Comparison of ENCODE assay signal across 9 mouse cellular contexts in the genomic region with DNA sequence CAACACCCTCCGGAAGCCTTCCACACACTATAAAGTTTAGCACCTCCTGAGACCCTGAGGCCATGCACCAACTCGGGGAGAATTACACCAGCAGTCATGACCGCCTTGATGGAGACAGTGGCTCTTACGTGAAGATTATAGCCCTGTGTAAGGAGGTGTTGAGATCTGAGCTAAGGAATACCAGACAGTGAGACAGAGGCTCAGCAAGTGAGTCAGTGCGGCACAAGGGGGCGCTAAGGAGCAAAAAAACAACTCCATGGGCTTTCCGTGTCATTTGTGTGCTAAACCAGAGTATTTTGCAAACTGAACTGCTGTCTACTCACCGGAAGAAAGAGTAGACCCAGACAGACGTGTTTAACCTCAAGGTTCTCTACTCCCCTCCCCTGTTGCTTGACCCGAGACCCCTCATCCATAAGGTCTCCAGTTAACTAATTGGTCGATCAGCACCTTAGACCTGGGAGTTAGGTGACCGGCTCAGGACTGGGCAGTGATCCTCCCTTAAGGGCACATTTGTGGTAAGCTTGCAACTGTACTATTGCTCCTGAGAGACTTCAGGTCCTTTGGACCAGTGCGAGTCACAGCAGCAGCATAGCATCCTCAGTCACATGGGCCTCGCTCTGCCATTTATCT. TPM values are rescaled to one million over a fixed set of nuclear protein-coding genes. Genes with fewer than 3 reads are reported as not detected.
A peak's percentile ranks its signal among the peaks of the same experiment; 100 is the strongest.
DNase-seq lines count a peak whose midpoint lies in the region; ATAC-seq and TF ChIP-seq lines count a peak whose summit lies in the region.
"Had no signal": no experiment of that assay in that cellular context is flagged by ENCODE, and none has a peak within 500 bp of the region (broad histone marks: within the 10 kb centered on the region; RNA-seq: fewer than 3 reads in every experiment).

No protein-coding gene starts in this region.

- no peak overlapping the region for H3K4me3 ChIP-seq in heart, adult 2 months
- no peak overlapping the region for H3K4me3 ChIP-seq in heart, embryonic 10.5 days
- no peak overlapping the region for H3K4me3 ChIP-seq in embryonic facial prominence, embryonic 11.5 days (ENCODE audit: low read depth, low read length)
- H3K4me3 ChIP-seq in midbrain, embryonic 14.5 days (replicated peaks; ENCODE audit: low read depth, low read length): no peak overlapping the region
- H3K4me3 ChIP-seq in stomach, embryonic 15.5 days (replicated peaks): no peak overlapping the region
- H3K4me3 ChIP-seq: liver, embryonic 15.5 days had no signal

- intact Hi-C loops in heart, adult 2 months (cut with DNase I): loop anchor here (1.0 kb wide), 2 partner anchors 111 to 115 kb away; no protein-coding TSS in a partner anchor
- intact Hi-C loops in left cerebral cortex, postnatal 25 days (cut with DNase I): loop anchor here (1.0 kb wide), 1 partner anchor 112 kb away; no protein-coding TSS in a partner anchor

- no peak for TF ChIP-seq POLR2A in heart, adult 2 months (IDR thresholded peaks at IDR 0.05; ENCODE audit: insufficient read depth, low read depth, low read length)

- no peaks in the 10 kb centered on the region; the same call in 1 of the 2 replicates for H3K4me1 ChIP-seq in heart, adult 2 months (ENCODE audit: control insufficient read depth, insufficient read depth, low read length)
- 0 out of 2 replicates have a peak, but pooled peaks cover 3% of the 10 kb centered on the region for H3K4me1 ChIP-seq in heart, embryonic 10.5 days
- H3K4me1 ChIP-seq in embryonic facial prominence, embryonic 11.5 days (ENCODE audit: control insufficient read depth, insufficient read depth, low read length): no peaks in the 10 kb centered on the region
- H3K4me1 ChIP-seq in midbrain, embryonic 14.5 days (ENCODE audit: control insufficient read depth, insufficient read depth, low read length): 0 out of 2 replicates have a peak, but pooled peaks cover 10% of the 10 kb centered on the region
- H3K4me1 ChIP-seq in stomach, embryonic 15.5 days: 0 out of 2 replicates have a peak, but pooled peaks cover 9% of the 10 kb centered on the region

- H3K79me2 ChIP-seq in heart, adult 2 months (replicated peaks; ENCODE audit: control insufficient read depth, insufficient read depth, low read length): no peaks in the 10 kb centered on the region

- no peaks in the 10 kb centered on the region for H3K9me3 ChIP-seq in heart, embryonic 10.5 days
- no peaks in the 10 kb centered on the region for H3K9me3 ChIP-seq in embryonic facial prominence, embryonic 11.5 days (replicated peaks; ENCODE audit: control insufficient read depth, low read length)
- no peaks in the 10 kb centered on the region for H3K9me3 ChIP-seq in midbrain, embryonic 14.5 days (ENCODE audit: control insufficient read depth, low read length)
- H3K9me3 ChIP-seq in stomach, embryonic 15.5 days: no peaks in the 10 kb centered on the region
- H3K9me3 ChIP-seq: liver, embryonic 15.5 days had no signal

- no peaks in the 10 kb centered on the region for H3K27me3 ChIP-seq in heart, adult 2 months (ENCODE audit: control insufficient read depth, insufficient read depth, low read length)
- peaks cover 8% of the 10 kb centered on the region; the same call in 1 of the 2 replicates for H3K27me3 ChIP-seq in heart, embryonic 10.5 days (ENCODE audit: insufficient read depth, poor library complexity, severe bottlenecking)
- no peaks in the 10 kb centered on the region for H3K27me3 ChIP-seq in embryonic facial prominence, embryonic 11.5 days (ENCODE audit: control insufficient read depth, insufficient read depth, low read length)
- H3K27me3 ChIP-seq in midbrain, embryonic 14.5 days (ENCODE audit: control insufficient read depth, insufficient read depth, low read length): no peaks in the 10 kb centered on the region
- H3K27me3 ChIP-seq in stomach, embryonic 15.5 days (replicated peaks): no peaks in the 10 kb centered on the region
- H3K27me3 ChIP-seq: liver, embryonic 15.5 days had no signal

- peak; percentile 60 to 81 for DNase-seq in heart, adult 2 months
- no peak for DNase-seq in heart, embryonic 10.5 days (ENCODE audit: low spot score)
- DNase-seq in adrenal gland, postnatal 4 days (ENCODE audit: low spot score in 2 of 2): peak; percentile 63 to 74
- peak; percentile 84 for DNase-seq in embryonic facial prominence, embryonic 11.5 days (ENCODE audit: low spot score)
- DNase-seq in left cerebral cortex, postnatal 25 days (ENCODE audit: low spot score in 2 of 2): peak; percentile 55 to 69
- DNase-seq in midbrain, embryonic 14.5 days: peak; percentile 87

- H3K9ac ChIP-seq in heart, adult 2 months (ENCODE audit: low read depth, low read length): no peak overlapping the region
- H3K9ac ChIP-seq in embryonic facial prominence, embryonic 11.5 days (replicated peaks; ENCODE audit: low read length): no peak overlapping the region
- H3K9ac ChIP-seq in midbrain, embryonic 14.5 days (replicated peaks; ENCODE audit: low read length): no peak overlapping the region
- no peak overlapping the region for H3K9ac ChIP-seq in stomach, embryonic 15.5 days
- H3K9ac ChIP-seq: liver, embryonic 15.5 days had no signal

- peak; percentile 91 for TF ChIP-seq CTCF in heart, adult 2 months (IDR thresholded peaks at IDR 0.05)

- H3K36me3 ChIP-seq in heart, adult 2 months (ENCODE audit: control insufficient read depth, insufficient read depth, low read length): no peaks in the 10 kb centered on the region
- no peaks in the 10 kb centered on the region for H3K36me3 ChIP-seq in heart, embryonic 10.5 days
- H3K36me3 ChIP-seq in embryonic facial prominence, embryonic 11.5 days (replicated peaks; ENCODE audit: control insufficient read depth, insufficient read depth, low read depth, low read length): no peaks in the 10 kb centered on the region; the same call in 1 of the 2 replicates
- no peaks in the 10 kb centered on the region for H3K36me3 ChIP-seq in midbrain, embryonic 14.5 days (ENCODE audit: control insufficient read depth, insufficient read depth, low read length)
- H3K36me3 ChIP-seq in stomach, embryonic 15.5 days: no peaks in the 10 kb centered on the region
- H3K36me3 ChIP-seq: liver, embryonic 15.5 days had no signal

- WGBS in heart, adult 2 months: 44% methylated on average over 14 of the region's 14 CpGs
- 41% methylated on average over 14 of the region's 14 CpGs for WGBS in heart, embryonic 10.5 days
- WGBS in embryonic facial prominence, embryonic 11.5 days: 39% methylated on average over 14 of the region's 14 CpGs
- 42% methylated on average over 14 of the region's 14 CpGs for WGBS in midbrain, embryonic 14.5 days
- 43% methylated on average over 14 of the region's 14 CpGs for WGBS in stomach, embryonic 15.5 days

- ATAC-seq in embryonic facial prominence, embryonic 11.5 days (replicated peaks; ENCODE audit: insufficient number of reproducible peaks, low FRiP score, low TSS enrichment, low read depth): 0 out of 2 replicates have a peak, but pooled peaks have one; percentile 58
- peak; percentile 74 to 80 for ATAC-seq in hematopoietic stem cell, adult 5-6 weeks (replicated peaks in 1 of 2; ENCODE audit: insufficient read depth in 1 of 2, low FRiP score in 2 of 2, low TSS enrichment in 1 of 2, low read depth in 1 of 2, poor library complexity in 2 of 2, severe bottlenecking in 2 of 2)
- ATAC-seq in midbrain, embryonic 14.5 days (ENCODE audit: low FRiP score, low TSS enrichment): no peak
- peak; percentile 38; the same call in 1 of the 2 replicates for ATAC-seq in stomach, embryonic 15.5 days (ENCODE audit: insufficient read depth, low FRiP score, low read depth)

- no peak overlapping the region for H3K4me2 ChIP-seq in embryonic facial prominence, embryonic 11.5 days (ENCODE audit: low read depth, low read length)
- H3K4me2 ChIP-seq in midbrain, embryonic 14.5 days (ENCODE audit: low read length): no peak overlapping the region
- H3K4me2 ChIP-seq in stomach, embryonic 15.5 days: no peak overlapping the region
- H3K4me2 ChIP-seq: liver, embryonic 15.5 days had no signal

- H3K27ac ChIP-seq in heart, adult 2 months: no peak overlapping the region
- no peak overlapping the region for H3K27ac ChIP-seq in heart, embryonic 10.5 days
- no peak overlapping the region for H3K27ac ChIP-seq in embryonic facial prominence, embryonic 11.5 days (replicated peaks; ENCODE audit: low read depth, low read length)
- H3K27ac ChIP-seq in midbrain, embryonic 14.5 days (replicated peaks; ENCODE audit: low read depth, low read length): no peak overlapping the region
- no peak overlapping the region for H3K27ac ChIP-seq in stomach, embryonic 15.5 days
- H3K27ac ChIP-seq: liver, embryonic 15.5 days had no signal

- 0 out of 2 replicates have a peak, but pooled peaks have one; percentile 58 for TF ChIP-seq EP300 in heart, adult 2 months (IDR thresholded peaks at IDR 0.05; ENCODE audit: insufficient read depth, low read depth, low read length)

RNA-seq across cellular contexts. Expression of gene Azin2, which starts 8.9 kb away (rescaled TPM):
- total RNA-seq in heart, adult 2 months (2021): 1 to 10 TPM; 2.0 to 3.0 TPM
- 3.2 and 3.7 TPM in 2 replicates for polyA plus RNA-seq in heart, adult 2 months (2012; rRNA removed)
- polyA plus RNA-seq in heart, embryonic 10.5 days (2016; fragmentation: Nextera tagmentation; extraction: Ambion mirVana): 4.0 and 4.7 TPM in 2 replicates
- total RNA-seq in adrenal gland, postnatal 4 days (2021): 10 to 100 TPM; 54.8 to 61.1 TPM
- 14.0 and 14.6 TPM in 2 replicates for polyA plus RNA-seq in embryonic facial prominence, embryonic 11.5 days (2014; fragmentation: Nextera tagmentation; extraction: Ambion mirVana)
- total RNA-seq in hematopoietic stem cell, adult 5-6 weeks (2017): 2.8 and 16.9 TPM in 2 replicates
- total RNA-seq in left cerebral cortex, postnatal 25 days (2021): 10 to 100 TPM; 48.8 to 51.4 TPM
- 18.0 and 19.6 TPM in 2 replicates for polyA plus RNA-seq in midbrain, embryonic 14.5 days (2014; fragmentation: Nextera tagmentation; extraction: Ambion mirVana)
- 16.7 and 18.4 TPM in 2 replicates for polyA plus RNA-seq in stomach, embryonic 15.5 days (2015; fragmentation: Nextera tagmentation; extraction: Ambion mirVana)

RNA-seq across cellular contexts. Expression of gene Ak2, which starts 20.6 kb away (rescaled TPM):
- 10 to 100 TPM; 63.1 to 70.5 TPM for total RNA-seq in heart, adult 2 months (2021)
- polyA plus RNA-seq in heart, adult 2 months (2012; rRNA removed): 41.8 and 43.4 TPM in 2 replicates
- 189 and 215 TPM in 2 replicates for polyA plus RNA-seq in heart, embryonic 10.5 days (2016; fragmentation: Nextera tagmentation; extraction: Ambion mirVana)
- 100 to 1,000 TPM; 144 to 163 TPM for total RNA-seq in adrenal gland, postnatal 4 days (2021)
- 152 and 154 TPM in 2 replicates for polyA plus RNA-seq in embryonic facial prominence, embryonic 11.5 days (2014; fragmentation: Nextera tagmentation; extraction: Ambion mirVana)
- 129 and 145 TPM in 2 replicates for total RNA-seq in hematopoietic stem cell, adult 5-6 weeks (2017)
- total RNA-seq in left cerebral cortex, postnatal 25 days (2021): 10 to 100 TPM; 24.8 to 26.5 TPM
- 54.5 and 63.3 TPM in 2 replicates for polyA plus RNA-seq in midbrain, embryonic 14.5 days (2014; fragmentation: Nextera tagmentation; extraction: Ambion mirVana)
- polyA plus RNA-seq in stomach, embryonic 15.5 days (2015; fragmentation: Nextera tagmentation; extraction: Ambion mirVana): 200 and 217 TPM in 2 replicates
